Comparison of ENCODE assay signal across 26 mouse cellular contexts in genomic region chr6:55806537-55806936, GRCm38 (mm10). TPM values are rescaled to one million over a fixed set of nuclear protein-coding genes. Genes with fewer than 3 reads are reported as not detected.
DNase-seq lines count a peak whose midpoint lies in the region; ATAC-seq and TF ChIP-seq lines count a peak whose summit lies in the region.
"Had no signal": no experiment of that assay in that cellular context is flagged by ENCODE, and none has a peak within 500 bp of the region (broad histone marks: within the 10 kb centered on the region; RNA-seq: fewer than 3 reads in every experiment).

No protein-coding gene starts in this region.

- peak overlapping the region; percentile 87 for H3K27ac ChIP-seq in forebrain, embryonic 15.5 days (replicated peaks)
- H3K27ac ChIP-seq in forebrain, embryonic 10.5 days, result no peak overlapping the region
- peak overlapping the region; percentile 77; the same call in 1 of the 2 replicates for H3K27ac ChIP-seq in layer of hippocampus, adult 2 months
- H3K27ac ChIP-seq: heart, adult 2 months; hindbrain, embryonic 12.5 days; hindbrain, embryonic 15.5 days had no signal

- peaks cover 29% of the 10 kb centered on the region for H3K4me1 ChIP-seq in forebrain, embryonic 15.5 days
- peaks cover 7% of the 10 kb centered on the region for H3K4me1 ChIP-seq in forebrain, embryonic 10.5 days

- no peak overlapping the region for H3K4me3 ChIP-seq in forebrain, embryonic 15.5 days
- no peak overlapping the region for H3K4me3 ChIP-seq in forebrain, embryonic 10.5 days
- H3K4me3 ChIP-seq in layer of hippocampus, adult 2 months, result no peak overlapping the region
- H3K4me3 ChIP-seq: heart, adult 2 months; hindbrain, embryonic 12.5 days; hindbrain, embryonic 15.5 days had no signal

- H3K9me3 ChIP-seq in forebrain, embryonic 15.5 days, result no peaks in the 10 kb centered on the region
- H3K9me3 ChIP-seq in forebrain, embryonic 10.5 days, result no peaks in the 10 kb centered on the region
- H3K9me3 ChIP-seq: hindbrain, embryonic 12.5 days; hindbrain, embryonic 15.5 days had no signal

- no peak for TF ChIP-seq CTCF in layer of hippocampus, adult 2 months (conservative IDR thresholded peaks at IDR 0.05)

- no peak for ATAC-seq in forebrain, embryonic 15.5 days (replicated peaks)
- ATAC-seq in frontal cortex, adult (ENCODE audit: low TSS enrichment), result peak; percentile 17
- ATAC-seq: activated CD4-positive, CD25-positive, alpha-beta regulatory T cell, adult 4 months had no signal

- H3K9ac ChIP-seq in forebrain, embryonic 15.5 days (replicated peaks), result no peak overlapping the region
- H3K9ac ChIP-seq: hindbrain, embryonic 12.5 days; hindbrain, embryonic 15.5 days had no signal

- H3K4me2 ChIP-seq in forebrain, embryonic 15.5 days (replicated peaks), result no peak overlapping the region
- H3K4me2 ChIP-seq: heart, embryonic 11.5 days; hindbrain, embryonic 12.5 days; hindbrain, embryonic 15.5 days had no signal

- no peak for DNase-seq in forebrain, embryonic 10.5 days (ENCODE audit: extremely low spot score, low spot score)
- DNase-seq in frontal cortex, postnatal 10 days (ENCODE audit: low spot score in 2 of 2), result no peak
- DNase-seq in layer of hippocampus, adult 2 months (ENCODE audit: low spot score in 2 of 2), result no peak
- DNase-seq in layer of hippocampus, postnatal 14 days (ENCODE audit: low spot score in 2 of 2), result no peak
- DNase-seq in right cerebral cortex, adult 18-20 months, result peak; percentile 58
- no peak for DNase-seq in right cerebral cortex, postnatal 10 days (ENCODE audit: low spot score in 2 of 2)
- DNase-seq: adrenal gland, adult 8-10 months; adrenal gland, postnatal 25 days; cerebellum, adult 18-20 months; cerebellum, adult 9-10 months; cerebellum, postnatal 14 days; gastrocnemius, postnatal 25 days; heart, adult 2 months had no signal

- H3K36me3 ChIP-seq in forebrain, embryonic 15.5 days, result no peaks in the 10 kb centered on the region
- no peaks in the 10 kb centered on the region for H3K36me3 ChIP-seq in forebrain, embryonic 10.5 days (replicated peaks)
- H3K36me3 ChIP-seq: hindbrain, embryonic 12.5 days; hindbrain, embryonic 15.5 days had no signal

- WGBS in forebrain, embryonic 15.5 days, result 69% methylated on average over 2 of the region's 2 CpGs
- WGBS in forebrain, embryonic 10.5 days, result 94% methylated on average over 2 of the region's 2 CpGs

- no peaks in the 10 kb centered on the region for H3K27me3 ChIP-seq in forebrain, embryonic 15.5 days
- no peaks in the 10 kb centered on the region for H3K27me3 ChIP-seq in forebrain, embryonic 10.5 days (ENCODE audit: poor library complexity, severe bottlenecking)
- H3K27me3 ChIP-seq: hindbrain, embryonic 15.5 days had no signal

RNA-seq across cellular contexts. Expression of gene Itprid1, which starts 30.2 kb away (rescaled TPM):
- 2.2 and 2.8 TPM in 2 replicates for polyA plus RNA-seq in forebrain, embryonic 15.5 days (2015; fragmentation: Nextera tagmentation; extraction: Ambion mirVana)
- polyA plus RNA-seq in forebrain, embryonic 10.5 days (2016; fragmentation: Nextera tagmentation; extraction: Ambion mirVana), result not detected in 2 replicates
- 1 to 10 TPM in 1 of 2 experiments, under 1 TPM in 1; 1.00 to 1.0 TPM for total RNA-seq in layer of hippocampus, adult 2 months (2021)
- total RNA-seq in layer of hippocampus, postnatal 14 days (2021), result 1 to 10 TPM; 1.5 to 1.6 TPM
- total RNA-seq: ES-E14; gastrocnemius, adult 8-10 months; gastrocnemius, postnatal 25 days; heart, adult 2 months; heart, postnatal 25 days; hematopoietic stem cell, adult 5-6 weeks had no signal
- polyA plus RNA-seq: activated CD4-positive, CD25-positive, alpha-beta regulatory T cell, adult 4 months; heart, embryonic 11.5 days; heart, embryonic 14.5 days; heart, postnatal 0 days; intestine, embryonic 14.5 days had no signal
